Mouse (Mus musculus): ENCODE data around the gene U2surp. TPM values are rescaled to one million over a fixed set of nuclear protein-coding genes. Genes with fewer than 3 reads are reported as not detected.
A peak's percentile ranks its signal among the peaks of the same experiment; 100 is the strongest.

Gene U2surp
- total RNA-seq, 2 experiments from 2014 or later = 56.7 to 69.2 TPM

- DNase-seq = no peak
Measured at GRCm38 (mm10) chr9:95464028-95464427, 47.8 kb downstream of the U2surp start.

GRCm38 (mm10) chr9:95451931-95452330 is 59.9 kb downstream of the U2surp start:
- DNase-seq = peak; percentile 28

GRCm38 (mm10) chr9:95450586-95450985 is 61.2 kb downstream of the U2surp start:
- no peak for DNase-seq

GRCm38 (mm10) chr9:95442321-95442731 is 69.5 kb downstream of the U2surp start:
- DNase-seq = peak; percentile 46

GRCm38 (mm10) chr9:95437883-95438282 is 73.9 kb downstream of the U2surp start:
- DNase-seq = peak; percentile 19

- DNase-seq = no peak
Measured at GRCm38 (mm10) chr9:95436294-95436613, 75.5 kb downstream of the U2surp start.

- no peak for DNase-seq
Measured at GRCm38 (mm10) chr9:95435506-95436293, 76.1 kb downstream of the U2surp start.

GRCm38 (mm10) chr9:95428277-95428676 is 83.5 kb downstream of the U2surp start:
- no peak for DNase-seq

- no peak for DNase-seq
Measured at GRCm38 (mm10) chr9:95413911-95414310, 97.9 kb downstream of the U2surp start.

- DNase-seq = no peak
Measured at GRCm38 (mm10) chr9:95412047-95412446, 99.7 kb downstream of the U2surp start.

GRCm38 (mm10) chr9:95407586-95408220 is 104.1 kb downstream of the U2surp start:
- DNase-seq = peak; percentile 74

Other genes with a start within 250 kb of the U2surp start
- gene Chst2, start 105.3 kb downstream of the U2surp start, total RNA-seq (2021) = 10 to 100 TPM; 16.2 to 18.7 TPM
- 10 to 100 TPM; 21.5 to 27.4 TPM for gene Paqr9, start 47.7 kb upstream of the U2surp start, total RNA-seq (2021)
- gene Pcolce2, start 125.6 kb upstream of the U2surp start, total RNA-seq (2021) = 1 to 10 TPM; 4.7 to 5.1 TPM
- 1 to 10 TPM; 4.9 to 5.5 TPM for gene Trpc1, start 238.4 kb upstream of the U2surp start, total RNA-seq (2021)

All from adrenal gland, postnatal 10 days (tissue).